Mouse (Mus musculus) kidney, embryonic 15.5 days (tissue): ENCODE measurements around the gene Rassf3. TPM values are rescaled to one million over a fixed set of nuclear protein-coding genes. Genes with fewer than 3 reads are reported as not detected.

Experiments
- ATAC-seq: fragments of 200-750 bp; cut with Nextera tagmentation; replicated peaks from 2 replicates; pipeline ENCODE4 v1.8.0; 2017; ENCODE audit warnings: moderate TSS enrichment; ENCODE audit not compliant: low FRiP score
- H3K27ac ChIP-seq: fragments of 300-500 bp; sonication (generic); 2 replicates; pipeline ENCODE4 v1.5.1; 2015; ENCODE audit warnings: mild to moderate bottlenecking, inconsistent platforms
- H3K27me3 ChIP-seq: fragments of 300-500 bp; sonication (generic); 2 replicates; pipeline ENCODE4 v1.6.1; 2015; ENCODE audit warnings: inconsistent platforms
- H3K36me3 ChIP-seq: fragments of 300-500 bp; sonication (generic); 2 replicates; pipeline ENCODE4 v1.6.1; 2015; ENCODE audit warnings: inconsistent platforms
- H3K4me1 ChIP-seq: fragments of 300-500 bp; sonication (generic); 2 replicates; pipeline ENCODE4 v1.6.1; 2015; ENCODE audit warnings: inconsistent platforms
- H3K4me2 ChIP-seq: fragments of 300-500 bp; sonication (generic); 2 replicates; pipeline ENCODE4 v1.6.1; 2015; ENCODE audit warnings: moderate library complexity, mild to moderate bottlenecking, inconsistent platforms
- H3K4me3 ChIP-seq: fragments of 300-500 bp; sonication (generic); replicated peaks from 2 replicates; pipeline ENCODE4 v1.5.1; 2015; ENCODE audit warnings: mild to moderate bottlenecking, inconsistent platforms
- H3K9ac ChIP-seq: fragments of 300-500 bp; sonication (generic); 2 replicates; pipeline ENCODE4 v1.6.1; 2015; ENCODE audit warnings: mild to moderate bottlenecking, inconsistent platforms
- H3K9me3 ChIP-seq: fragments of 300-500 bp; sonication (generic); replicated peaks from 2 replicates; pipeline ENCODE4 v1.6.1; 2016; ENCODE audit warnings: inconsistent platforms
- WGBS: fragments of 180-500 bp; shearing (Covaris S2); methylation state at CpG from one replicate; pipeline ENCODE4 v1.1.7; 2015; ENCODE audit warnings: mixed read lengths; 5-methylcytosine and 5-hydroxymethylcytosine counted together
- polyA plus RNA-seq: library from polyadenylated mRNA; unstranded; fragments of >200 nt; fragmentation: Nextera tagmentation; extraction: Ambion mirVana; gene quantifications from 2 replicates; pipeline ENCODE4 v1.2.1, GENCODE M21; 2015

Gene Rassf3
- 13.8 and 14.7 TPM in 2 replicates for polyA plus RNA-seq

- Histone ChIP-seq H3K4me3 (peak within 1 kb of the TSS; percentile 83), H3K9me3 (no peaks in the 10 kb centered on the region), H3K9ac (peak within 1 kb of the TSS; percentile 87), H3K27ac (peak within 1 kb of the TSS; percentile 88), H3K36me3 (no peaks in the 10 kb centered on the region), H3K4me2 (peak within 1 kb of the TSS; percentile 93), H3K4me1 (peaks cover 53% of the 10 kb centered on the region), H3K27me3 (no peaks in the 10 kb centered on the region)
- WGBS: 2% methylated on average over 54 of the region's 62 CpGs
- ATAC-seq: peak; percentile 95
These were observed at the start of gene Rassf3 for GRCm38 (mm10) chr10:121476190-121476967. TSS of gene Rassf3 (minus strand) at chr10:121476347.

GRCm38 (mm10) chr10:121520923-121521585, 44.9 kb upstream of the Rassf3 start:
- Histone ChIP-seq H3K9ac (no peak overlapping the region), H3K27me3 (no peaks in the 10 kb centered on the region), H3K4me3 (no peak overlapping the region), H3K27ac (no peak overlapping the region), H3K4me2 (no peak overlapping the region), H3K9me3 (no peaks in the 10 kb centered on the region), H3K36me3 (no peaks in the 10 kb centered on the region), H3K4me1 (peaks cover 7% of the 10 kb centered on the region)
- no peak for ATAC-seq
- 39% methylated on average over 12 of the region's 12 CpGs for WGBS

- Histone ChIP-seq H3K27ac (no peak overlapping the region), H3K9ac (no peak overlapping the region), H3K4me3 (no peak overlapping the region), H3K4me2 (no peak overlapping the region), H3K9me3 (no peaks in the 10 kb centered on the region), H3K4me1 (peaks cover 10% of the 10 kb centered on the region), H3K27me3 (no peaks in the 10 kb centered on the region), H3K36me3 (no peaks in the 10 kb centered on the region)
- no peak for ATAC-seq
- WGBS: 48% methylated on average over 2 of the region's 2 CpGs
These were observed 43.6 kb upstream of the Rassf3 start for GRCm38 (mm10) chr10:121519710-121520109.

- ATAC-seq: peak; percentile 66
- no peaks in the 10 kb centered on the region for H3K27me3 ChIP-seq
- no peak overlapping the region for H3K4me3 ChIP-seq
- no peak overlapping the region for H3K4me2 ChIP-seq
- H3K4me1 ChIP-seq: peaks cover 8% of the 10 kb centered on the region
- H3K9ac ChIP-seq: no peak overlapping the region
- 28% methylated on average over 18 of the region's 18 CpGs for WGBS
- no peak overlapping the region for H3K27ac ChIP-seq
- H3K36me3 ChIP-seq: no peaks in the 10 kb centered on the region
- H3K9me3 ChIP-seq: no peaks in the 10 kb centered on the region
These were observed 40.0 kb upstream of the Rassf3 start for GRCm38 (mm10) chr10:121516008-121516600.

GRCm38 (mm10) chr10:121509751-121510643, 33.9 kb upstream of the Rassf3 start:
- Histone ChIP-seq H3K9ac (no peak overlapping the region), H3K27me3 (0 out of 2 replicates have a peak, but pooled peaks cover 3% of the 10 kb centered on the region), H3K4me2 (peak overlapping the region; percentile 37), H3K36me3 (no peaks in the 10 kb centered on the region), H3K9me3 (no peaks in the 10 kb centered on the region), H3K4me1 (peaks cover 37% of the 10 kb centered on the region), H3K27ac (no peak overlapping the region), H3K4me3 (no peak overlapping the region)
- WGBS: 19% methylated on average over 24 of the region's 24 CpGs
- ATAC-seq: peak; percentile 43

GRCm38 (mm10) chr10:121507755-121508544, 31.8 kb upstream of the Rassf3 start:
- peaks cover 41% of the 10 kb centered on the region for H3K4me1 ChIP-seq
- WGBS: 89% methylated on average over 16 of the region's 16 CpGs
- no peaks in the 10 kb centered on the region for H3K9me3 ChIP-seq
- H3K27ac ChIP-seq: no peak overlapping the region
- no peak for ATAC-seq
- H3K4me2 ChIP-seq: no peak overlapping the region
- no peaks in the 10 kb centered on the region for H3K36me3 ChIP-seq
- H3K4me3 ChIP-seq: no peak overlapping the region
- 0 out of 2 replicates have a peak, but pooled peaks cover 3% of the 10 kb centered on the region for H3K27me3 ChIP-seq
- H3K9ac ChIP-seq: no peak overlapping the region

GRCm38 (mm10) chr10:121506731-121507583, 30.8 kb upstream of the Rassf3 start:
- 20% methylated on average over 29 of the region's 29 CpGs for WGBS
- Histone ChIP-seq H3K36me3 (no peaks in the 10 kb centered on the region), H3K9me3 (no peaks in the 10 kb centered on the region), H3K4me3 (no peak overlapping the region), H3K9ac (no peak overlapping the region), H3K27ac (peak overlapping the region; percentile 87), H3K27me3 (0 out of 2 replicates have a peak, but pooled peaks cover 3% of the 10 kb centered on the region), H3K4me1 (peaks cover 41% of the 10 kb centered on the region), H3K4me2 (peak overlapping the region; percentile 38)
- peak; percentile 63 for ATAC-seq

GRCm38 (mm10) chr10:121505929-121506328, 29.8 kb upstream of the Rassf3 start:
- peaks cover 44% of the 10 kb centered on the region for H3K4me1 ChIP-seq
- no peaks in the 10 kb centered on the region for H3K36me3 ChIP-seq
- 64% methylated on average over 7 of the region's 7 CpGs for WGBS
- H3K9ac ChIP-seq: no peak overlapping the region
- H3K27ac ChIP-seq: peak overlapping the region; percentile 87
- peak overlapping the region; percentile 70; the same call in 1 of the 2 replicates for H3K4me2 ChIP-seq
- peak overlapping the region; percentile 46; the same call in 1 of the 2 replicates for H3K4me3 ChIP-seq
- no peaks in the 10 kb centered on the region for H3K9me3 ChIP-seq
- ATAC-seq: no peak
- H3K27me3 ChIP-seq: 0 out of 2 replicates have a peak, but pooled peaks cover 3% of the 10 kb centered on the region

- Histone ChIP-seq H3K27ac (peak overlapping the region; percentile 81), H3K4me2 (peak overlapping the region; percentile 70), H3K27me3 (0 out of 2 replicates have a peak, but pooled peaks cover 3% of the 10 kb centered on the region), H3K36me3 (no peaks in the 10 kb centered on the region), H3K9me3 (no peaks in the 10 kb centered on the region), H3K4me3 (peak overlapping the region; percentile 46), H3K4me1 (peaks cover 45% of the 10 kb centered on the region), H3K9ac (peak overlapping the region; percentile 44)
- WGBS: 23% methylated on average over 35 of the region's 35 CpGs
- ATAC-seq: peak; percentile 74
These were observed 29.1 kb upstream of the Rassf3 start for GRCm38 (mm10) chr10:121504973-121505911.
